Mouse (Mus musculus) right cerebral cortex, postnatal 36 days (tissue): ENCODE measurements at regions not wholly inside any gene's neighbourhood (a gene's known extent, or its start where the extent isn't known, plus 50 kb on each side); places are given as distances from the start of the nearest gene placed in this dataset.

Experiments
- DNase-seq, 2 experiments: peaks; one replicate each; pipeline ENCODE4 v3.0.0; 2022; ENCODE audit warnings: low spot score in 2 of 2, mixed read lengths in 1 of 2

DNA sequence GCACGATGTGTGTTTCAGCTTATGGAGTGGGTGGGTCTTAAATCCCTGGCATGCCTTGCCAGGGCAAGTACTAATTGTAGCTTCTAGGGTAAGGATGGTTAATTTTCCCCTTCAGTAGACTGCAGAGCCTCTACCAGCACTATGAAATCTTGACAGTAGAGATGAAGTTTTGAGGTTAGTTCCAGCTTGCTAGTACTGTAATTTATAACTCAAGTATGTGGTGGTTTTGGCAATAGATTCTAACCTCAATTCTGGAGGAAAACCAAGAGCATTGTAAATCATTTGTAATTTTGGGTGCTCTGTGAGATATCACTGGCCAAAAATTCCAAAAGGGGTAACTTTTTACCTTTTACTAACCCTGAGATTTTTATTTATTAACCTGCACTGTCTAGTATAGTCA, 164.3 kb upstream of the Ednrb start:
- DNase-seq, result no peak

DNA sequence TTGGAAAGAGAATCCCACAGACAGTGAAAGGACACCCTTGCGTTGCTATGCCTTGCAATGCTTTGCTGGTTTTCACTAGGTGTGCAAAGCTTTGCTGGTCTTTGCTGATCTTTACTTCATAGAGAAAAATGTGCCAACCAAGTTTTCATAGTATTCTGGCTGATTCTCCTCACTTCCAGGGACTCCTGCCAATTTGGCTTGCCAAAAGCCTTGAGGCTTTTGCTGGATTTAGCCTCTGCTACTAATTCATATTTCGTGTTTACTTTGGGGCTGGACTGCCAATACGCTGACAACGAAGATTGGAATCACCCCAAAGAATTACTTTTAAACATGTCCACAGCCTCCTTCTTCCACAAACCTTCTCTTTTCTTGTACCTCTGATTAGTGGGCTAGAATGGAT, 162.2 kb upstream of the Ednrb start:
- no peak for DNase-seq

DNA sequence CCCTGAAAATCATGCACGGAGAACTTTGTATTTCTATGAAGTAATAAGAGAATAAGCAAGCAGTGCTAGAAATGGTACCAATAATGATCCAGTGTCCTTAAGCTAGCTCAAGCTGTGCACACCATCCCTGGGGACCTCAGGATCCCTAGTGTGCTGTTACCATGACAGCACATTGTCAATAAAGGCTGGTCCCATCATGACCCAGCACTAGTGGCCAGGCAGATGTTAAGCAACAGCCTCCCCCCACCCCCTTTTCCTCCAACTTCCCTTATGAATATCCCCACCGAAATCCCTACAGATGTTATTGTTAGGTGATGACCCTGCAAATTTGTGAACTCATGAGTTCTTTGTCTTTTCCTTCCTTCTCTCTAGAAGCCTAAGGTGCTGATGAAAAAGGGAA, 160.9 kb upstream of the Ednrb start:
- no peak for DNase-seq

DNA sequence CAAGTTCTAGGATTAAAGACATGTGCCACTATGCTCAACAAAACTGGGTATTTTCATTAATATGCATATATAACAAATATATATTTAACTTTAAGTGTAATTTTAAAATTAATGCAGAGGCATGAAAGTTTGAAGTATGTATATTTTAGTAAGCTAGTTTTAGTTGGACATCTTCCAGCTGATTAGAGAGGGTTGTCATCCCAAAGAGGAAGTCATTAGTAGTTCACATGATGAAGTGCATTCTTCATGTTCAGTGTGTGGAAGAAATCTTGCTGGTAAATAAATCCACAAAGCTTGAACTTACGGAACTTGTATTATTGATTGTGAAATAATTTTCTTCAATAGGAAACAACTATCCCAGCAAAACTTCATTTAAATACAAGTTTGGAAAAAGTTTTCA, 158.2 kb upstream of the Ednrb start:
- DNase-seq, result no peak

DNA sequence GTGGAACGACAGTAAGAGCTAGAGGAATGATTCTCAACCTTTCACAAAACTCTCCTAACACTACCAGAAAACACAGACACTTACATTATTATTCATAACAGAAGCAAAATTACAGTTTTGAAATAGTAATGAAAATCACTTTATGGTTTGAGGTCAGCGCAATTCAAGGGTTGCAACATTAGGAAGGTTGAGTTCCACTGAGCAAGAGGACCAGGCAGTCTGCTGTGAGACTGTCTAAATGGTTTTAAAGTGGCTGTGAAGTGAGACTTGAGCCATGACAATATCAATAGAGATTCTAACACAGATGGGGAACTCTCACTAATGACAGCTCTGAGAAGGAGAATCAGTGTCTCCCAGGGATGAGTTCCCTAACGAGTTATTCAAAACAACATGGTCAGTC, 146.2 kb upstream of the Ednrb start:
- DNase-seq, result no peak

DNA sequence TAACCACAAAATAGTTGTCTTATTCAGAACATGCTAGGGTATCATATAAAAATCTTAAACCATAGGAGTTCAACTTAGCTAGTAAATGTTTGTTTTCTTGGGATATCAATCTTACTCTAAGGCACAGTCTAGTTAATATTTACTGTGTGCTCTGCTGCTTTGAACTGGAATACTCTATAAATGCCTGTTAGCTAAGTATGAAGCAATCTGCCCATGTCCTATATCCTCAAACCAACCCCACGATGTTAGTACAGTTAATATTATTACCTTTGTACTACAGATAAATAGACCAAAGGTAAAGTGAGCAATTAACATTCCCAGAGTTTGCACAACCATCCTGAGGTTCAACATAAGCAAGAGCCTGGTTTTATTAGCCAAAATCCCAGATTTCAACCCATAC, 145.7 kb upstream of the Ednrb start:
- DNase-seq, result no peak

DNA sequence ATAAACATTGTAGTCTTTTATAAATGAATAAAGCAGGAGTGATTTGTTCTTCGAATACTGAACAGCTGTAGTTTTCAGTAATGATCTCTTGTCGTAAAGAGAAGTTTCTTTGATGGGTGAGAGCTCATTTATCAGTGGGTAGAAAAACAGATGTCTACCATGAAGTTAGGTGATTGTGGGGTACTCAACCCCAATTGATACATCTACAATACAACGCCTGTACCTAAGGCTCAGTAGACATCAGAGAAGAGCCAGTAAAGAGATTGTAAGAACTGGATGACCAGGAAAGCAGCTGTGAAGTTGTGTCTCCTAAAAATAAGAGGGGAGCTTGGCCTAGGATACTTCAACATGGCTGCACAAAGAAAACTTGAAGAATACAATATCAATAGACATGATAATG, 143.1 kb upstream of the Ednrb start:
- DNase-seq, result no peak

DNA sequence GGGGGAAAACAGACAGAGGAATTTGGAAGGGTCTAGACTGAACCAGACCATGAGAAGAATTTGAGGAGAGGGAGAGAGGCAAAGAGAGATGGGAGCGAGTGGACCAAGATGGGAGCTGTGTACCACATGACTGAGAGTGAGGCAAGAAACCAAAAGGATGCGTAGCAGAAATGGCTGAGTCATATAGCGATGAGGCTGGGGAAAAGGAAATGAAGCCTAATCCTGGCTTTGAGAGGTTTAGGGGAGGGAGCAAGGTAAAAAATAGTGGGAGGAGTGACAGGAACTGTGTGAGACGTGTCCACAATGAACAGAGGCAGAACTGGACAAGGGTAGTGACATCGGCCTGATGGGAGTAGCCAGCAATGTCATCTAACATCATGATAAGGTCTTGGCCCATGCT, 140.1 kb upstream of the Ednrb start:
- no peak for DNase-seq

DNA sequence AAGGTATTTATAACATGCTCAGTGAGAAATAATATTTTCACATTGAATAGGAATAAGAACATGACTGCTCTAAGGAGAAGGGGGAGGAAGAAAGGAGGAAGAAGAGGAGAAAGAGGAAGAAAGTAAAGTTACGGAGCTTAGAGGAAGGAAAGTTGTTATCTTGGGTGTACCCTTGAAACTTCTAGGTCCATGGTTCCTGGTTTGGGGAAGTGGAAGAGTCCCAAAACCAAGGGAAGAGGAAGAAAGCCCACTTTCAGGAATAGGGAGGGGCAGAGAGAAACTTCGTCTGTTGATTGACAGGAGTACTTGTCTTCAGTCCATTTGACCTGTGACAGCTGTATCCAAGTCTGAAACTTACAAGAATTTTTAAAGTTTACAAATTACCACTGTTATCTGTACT, 134.6 kb upstream of the Ednrb start:
- no peak for DNase-seq

DNA sequence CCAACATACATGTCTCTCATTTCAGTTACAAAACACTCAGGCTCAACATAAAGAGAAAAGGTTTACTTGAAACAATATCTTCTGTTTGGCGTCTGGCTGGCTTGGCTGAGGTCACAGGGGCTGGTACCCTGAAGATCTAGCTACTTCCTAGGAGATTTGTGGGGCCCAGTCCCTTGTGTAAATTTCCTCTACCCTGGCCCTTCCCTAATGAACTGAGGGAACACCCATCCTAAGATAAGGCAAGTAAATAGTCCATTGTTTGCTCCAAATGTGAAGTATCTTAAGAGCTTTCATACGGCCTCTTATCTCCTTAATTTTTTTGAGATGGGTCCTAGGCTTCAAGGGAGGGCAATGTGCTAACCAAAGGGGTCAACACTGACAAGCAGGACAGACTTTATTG, 133.6 kb upstream of the Ednrb start:
- DNase-seq, result no peak

DNA sequence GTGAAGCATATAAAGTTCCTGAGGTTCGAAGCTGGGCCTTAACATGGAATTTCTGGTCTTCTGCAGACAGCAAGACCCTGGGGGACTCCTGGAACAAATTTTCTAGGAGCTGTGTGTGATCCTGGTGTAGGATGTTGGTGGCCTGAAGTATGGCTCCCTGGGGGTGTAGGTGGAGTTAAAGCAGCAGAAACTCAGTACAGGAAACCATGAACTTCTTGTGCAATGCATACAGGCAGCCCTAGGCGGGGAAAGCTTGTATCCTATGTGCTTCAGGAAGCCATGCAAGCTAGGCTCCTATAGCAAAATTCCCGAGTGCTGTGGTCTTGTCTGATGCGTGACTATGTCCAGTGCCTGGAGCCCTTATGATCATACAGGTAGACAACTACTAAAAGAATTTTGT, 129.8 kb upstream of the Ednrb start:
- no peak for DNase-seq

DNA sequence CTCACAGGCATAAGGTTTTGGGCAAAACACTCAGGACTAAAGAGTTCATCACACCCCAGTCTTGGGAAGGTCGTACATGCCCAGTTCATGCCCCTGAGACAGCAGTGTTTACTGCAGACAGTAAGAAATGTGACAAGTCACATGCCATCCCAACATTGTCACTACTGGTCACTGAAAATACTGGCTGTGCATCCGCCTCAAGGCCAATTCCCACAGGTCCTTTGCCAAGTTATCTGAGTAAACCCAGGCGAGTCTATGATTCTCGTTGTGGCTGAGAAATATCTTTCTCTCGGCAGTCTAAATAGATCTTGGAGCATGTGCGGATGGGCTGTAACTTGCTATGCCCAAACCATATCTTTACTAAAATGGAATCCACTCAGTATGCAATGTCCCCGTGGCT, 128.9 kb upstream of the Ednrb start:
- DNase-seq, result no peak

DNA sequence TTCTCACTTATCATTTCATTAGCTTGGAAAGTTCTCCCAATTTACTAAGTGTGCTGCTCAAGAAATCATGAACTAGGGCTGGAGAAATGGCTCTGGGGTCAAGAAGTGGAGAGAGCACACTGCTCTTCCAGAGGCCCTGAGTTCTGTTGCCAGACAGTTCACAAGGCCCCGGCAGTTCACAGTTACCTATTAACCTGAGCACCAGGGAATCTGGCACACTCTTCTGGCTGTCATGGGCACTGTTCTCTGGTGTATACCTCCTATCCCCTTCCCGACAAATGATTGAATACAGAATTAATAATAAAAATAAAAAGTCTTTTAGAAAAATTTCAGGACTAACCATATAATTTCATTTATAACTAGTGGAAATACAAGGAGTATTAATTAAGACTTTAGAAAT, 125.1 kb upstream of the Ednrb start:
- no peak for DNase-seq

DNA sequence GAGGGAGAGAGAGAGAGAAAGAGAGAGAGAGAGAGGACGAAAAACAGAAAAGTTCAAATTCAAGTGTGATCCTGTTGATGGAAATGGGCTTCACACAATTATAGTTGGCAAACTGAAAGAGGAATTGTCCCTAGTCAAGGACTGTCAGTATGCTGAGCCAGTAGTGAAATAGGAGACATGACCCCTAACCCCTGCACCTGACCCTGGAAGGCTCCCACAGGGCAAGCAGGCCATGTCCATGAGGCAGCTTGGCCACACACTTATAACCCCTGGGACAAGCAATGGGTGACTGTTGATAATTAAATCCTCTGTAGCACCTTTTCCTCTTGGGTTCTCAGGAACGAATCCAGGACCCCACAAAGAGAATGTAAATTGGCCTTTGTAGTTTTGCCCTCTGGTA, 122.1 kb upstream of the Ednrb start:
- no peak for DNase-seq

DNA sequence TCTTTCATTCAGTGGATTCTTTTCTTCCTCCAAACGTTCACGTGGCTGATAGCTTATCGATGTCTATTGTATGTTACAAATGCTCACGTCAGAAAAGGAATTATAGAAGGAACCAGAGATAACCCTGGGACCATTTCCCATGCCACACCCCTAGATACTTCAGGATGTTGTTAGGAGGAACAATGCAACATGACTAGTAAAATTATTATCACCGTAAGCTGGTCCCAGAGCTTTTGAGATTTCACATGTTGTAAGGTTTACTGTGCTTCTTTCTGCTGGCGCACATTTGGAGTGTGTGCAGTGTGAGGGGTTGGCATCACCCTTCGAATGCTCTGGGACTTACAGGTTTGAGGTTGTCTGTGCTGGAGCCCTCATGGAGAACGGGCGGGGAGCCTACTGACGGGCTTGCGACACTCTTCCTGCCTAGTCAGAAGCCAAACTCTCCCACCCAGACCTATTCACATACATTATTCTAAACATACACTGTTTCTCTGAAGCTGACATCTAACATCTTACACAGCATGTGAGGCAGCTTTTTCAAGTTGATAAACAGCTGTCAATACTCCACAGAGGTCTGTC, 118.2 kb upstream of the Ednrb start:
- no peak for DNase-seq

DNA sequence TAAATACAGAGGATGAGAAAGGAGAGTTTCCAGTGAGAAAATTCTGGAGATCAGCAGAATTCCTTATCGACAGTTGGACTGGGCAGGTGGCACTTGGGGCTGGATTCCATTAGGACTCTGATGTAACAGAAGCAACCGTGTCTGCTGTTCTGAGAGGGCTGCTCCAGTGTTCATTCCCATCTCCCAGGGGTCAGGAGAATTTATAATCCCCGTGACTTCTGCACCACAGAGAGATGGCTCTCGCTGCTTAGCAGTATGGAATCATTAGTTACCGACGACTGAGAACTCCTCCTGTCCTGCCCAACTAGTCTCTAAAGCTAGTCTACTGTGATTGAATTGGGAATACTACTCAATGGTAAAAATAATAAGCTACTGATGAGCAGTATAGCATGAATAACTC, 107.7 kb upstream of the Ednrb start:
- DNase-seq, result no peak

DNA sequence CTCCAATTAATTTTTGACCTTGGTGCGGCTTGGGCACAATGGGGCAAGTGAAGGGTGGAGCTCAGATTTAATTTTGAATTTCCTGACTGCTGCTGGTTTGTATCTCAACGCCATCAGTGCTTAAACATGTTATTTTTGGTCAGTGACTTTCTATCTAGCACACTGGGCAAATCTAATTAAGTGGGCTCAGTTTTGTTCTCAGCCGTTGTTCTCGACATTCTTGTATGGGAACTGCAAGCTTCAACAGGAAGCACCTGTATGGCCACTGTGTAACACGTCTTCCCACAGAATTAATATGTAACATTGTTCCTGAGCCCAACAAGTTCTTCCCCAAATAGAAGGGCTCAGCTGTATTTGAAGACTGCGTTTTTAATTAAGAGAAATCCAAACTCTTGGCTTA, 105.7 kb upstream of the Ednrb start:
- DNase-seq, result no peak

DNA sequence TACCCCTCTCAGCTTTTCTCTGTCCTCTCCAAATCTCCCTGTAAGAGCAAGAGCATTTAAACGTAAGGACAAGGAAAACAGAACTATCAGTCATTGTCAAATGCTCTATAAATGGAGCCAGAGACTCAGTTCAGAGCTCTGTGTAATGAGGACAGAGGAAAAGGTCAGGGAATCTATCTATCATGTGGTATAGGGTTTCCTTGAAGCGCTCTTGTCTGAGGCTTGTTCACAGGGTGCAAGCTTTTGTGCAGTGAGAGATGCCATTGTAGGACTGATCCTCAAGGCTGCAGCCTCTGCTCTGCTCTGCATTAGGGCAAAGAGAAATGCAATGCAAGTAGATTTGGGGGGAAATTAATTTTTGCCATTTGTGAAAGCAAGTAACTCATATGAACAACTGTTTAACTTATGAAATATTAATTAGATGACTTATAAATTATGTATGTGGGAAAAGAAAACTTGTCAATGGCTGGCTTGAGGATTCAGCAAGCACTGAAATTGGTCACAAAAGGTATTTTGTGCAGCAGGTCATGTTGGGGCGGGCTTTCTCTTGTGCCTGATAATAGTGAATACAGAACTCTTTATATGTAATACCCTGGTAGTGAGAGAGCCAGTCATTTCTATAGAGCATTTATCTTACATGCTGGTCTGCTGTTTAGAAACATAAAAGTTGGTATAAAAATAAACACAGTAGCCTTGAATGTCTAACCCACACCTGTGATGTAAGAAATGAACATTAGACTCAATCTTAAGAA, 104.0 kb upstream of the Ednrb start:
- DNase-seq, result no peak

DNA sequence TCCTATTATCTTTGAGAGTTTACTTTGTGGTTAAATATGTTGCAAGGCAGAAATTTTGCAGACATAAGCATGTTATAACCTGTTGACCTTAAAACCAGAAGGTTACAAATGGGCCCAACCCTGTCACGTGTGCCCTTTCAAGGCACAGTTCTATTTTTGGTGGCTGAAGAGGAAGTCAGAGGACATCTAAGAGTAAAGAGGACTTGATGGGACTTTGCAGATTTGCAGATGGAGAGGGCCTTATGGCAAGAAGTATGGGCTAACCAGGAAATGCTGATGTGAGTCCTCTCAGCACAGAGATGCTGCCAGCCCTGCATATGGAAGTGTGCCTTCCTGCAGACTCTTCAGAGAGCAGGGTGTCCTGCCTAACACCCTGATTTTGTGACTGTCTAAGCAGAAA, 101.6 kb upstream of the Ednrb start:
- DNase-seq, result no peak

DNA sequence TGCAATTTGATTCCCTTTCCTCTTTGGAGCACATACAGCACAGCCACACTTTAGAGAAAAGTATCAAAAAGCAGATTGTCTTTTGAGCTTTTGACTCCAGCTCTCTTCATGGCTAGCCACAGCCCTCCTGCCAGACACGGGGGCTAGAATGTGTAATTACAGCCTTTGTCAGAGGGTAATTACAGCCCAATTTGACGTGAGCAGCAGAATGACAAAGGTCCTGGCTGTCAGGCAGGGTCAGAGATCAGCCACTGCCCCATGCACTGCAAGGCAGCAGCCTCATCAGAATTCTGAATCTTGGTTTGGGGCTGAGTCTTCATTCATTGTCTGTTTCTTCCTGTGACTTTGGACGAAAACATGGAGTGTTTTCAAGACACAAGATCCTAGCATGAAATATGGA, 95.7 kb upstream of the Ednrb start:
- no peak for DNase-seq

DNA sequence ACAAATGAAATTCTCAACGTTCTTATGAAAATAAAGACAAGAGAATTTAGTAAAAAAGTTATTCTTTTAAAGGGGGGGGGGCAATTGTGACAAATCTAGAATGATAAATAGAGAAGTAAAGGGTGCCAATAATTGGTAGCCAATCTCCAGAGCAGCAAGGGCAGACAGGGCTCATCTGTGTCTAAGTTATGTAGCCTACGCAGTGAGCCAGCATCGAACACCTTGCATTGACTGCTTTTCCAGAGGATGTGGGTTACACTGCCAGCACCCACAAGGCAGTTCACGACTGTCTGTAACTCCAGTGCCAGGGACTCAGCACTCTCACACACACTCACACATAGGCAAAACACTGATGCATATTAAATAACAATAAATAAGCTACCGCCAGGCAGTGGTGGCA, 94.7 kb upstream of the Ednrb start:
- no peak for DNase-seq

DNA sequence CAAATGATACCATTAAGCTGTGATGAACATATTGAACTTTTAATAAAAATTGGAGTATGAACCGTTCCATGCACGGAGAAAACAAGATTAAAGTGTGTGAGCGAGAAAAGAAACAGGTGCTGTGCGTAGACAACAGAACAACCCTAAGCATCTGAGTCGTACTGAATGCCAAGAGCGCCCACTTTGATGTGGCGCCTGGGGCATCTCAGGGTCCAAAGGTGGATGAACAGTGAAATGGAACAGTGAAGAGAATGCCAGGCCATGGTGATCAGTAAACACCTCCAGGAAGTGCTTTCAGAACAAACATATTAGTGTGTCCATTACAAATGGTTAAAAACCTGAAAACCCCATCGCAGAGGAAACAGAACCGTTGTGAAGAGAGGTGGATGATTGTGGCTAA, 94.0 kb upstream of the Ednrb start:
- DNase-seq, result no peak

DNA sequence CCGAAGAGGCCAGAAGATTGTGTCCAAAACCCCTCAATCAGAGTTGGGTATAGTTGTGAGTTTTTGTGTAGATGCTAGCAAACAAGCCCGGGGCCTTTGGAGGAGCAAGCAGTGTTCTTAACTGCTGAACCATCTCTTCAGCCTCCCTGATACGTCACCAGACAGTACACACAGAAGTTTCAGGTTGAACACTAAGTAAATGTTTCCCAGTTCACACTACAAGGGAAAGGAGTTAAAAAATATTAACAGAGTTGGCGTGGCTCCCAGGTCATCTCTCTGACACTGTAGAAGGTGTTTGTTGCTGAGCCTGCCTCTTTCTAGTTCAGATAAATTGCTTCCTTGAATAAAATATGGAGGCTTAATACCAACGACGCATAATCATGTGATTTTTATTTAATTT, 93.5 kb upstream of the Ednrb start:
- DNase-seq, result no peak

DNA sequence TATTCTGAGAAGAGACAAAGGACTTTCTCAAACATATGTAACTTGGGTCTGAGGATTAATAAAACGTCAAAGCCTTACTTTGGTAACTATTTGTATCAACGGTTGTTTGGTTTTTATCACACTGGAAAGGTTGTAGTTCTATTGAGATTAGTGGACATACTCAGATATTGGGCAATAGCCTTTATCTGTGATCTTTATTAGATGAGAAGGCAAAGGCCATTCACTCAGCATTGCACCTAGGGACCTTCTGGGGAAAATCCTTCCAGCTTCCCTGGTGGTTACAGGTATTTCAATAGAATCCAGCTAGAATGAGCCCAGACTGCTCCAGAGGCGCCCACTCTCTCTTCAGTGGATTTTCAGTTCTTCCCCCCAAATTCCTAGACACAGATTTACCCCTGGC, 89.6 kb upstream of the Ednrb start:
- no peak for DNase-seq
